Mouse (Mus musculus): ENCODE data around the gene Lrrc34.
A peak's percentile ranks its signal among the peaks of the same experiment; 100 is the strongest.

DNA sequence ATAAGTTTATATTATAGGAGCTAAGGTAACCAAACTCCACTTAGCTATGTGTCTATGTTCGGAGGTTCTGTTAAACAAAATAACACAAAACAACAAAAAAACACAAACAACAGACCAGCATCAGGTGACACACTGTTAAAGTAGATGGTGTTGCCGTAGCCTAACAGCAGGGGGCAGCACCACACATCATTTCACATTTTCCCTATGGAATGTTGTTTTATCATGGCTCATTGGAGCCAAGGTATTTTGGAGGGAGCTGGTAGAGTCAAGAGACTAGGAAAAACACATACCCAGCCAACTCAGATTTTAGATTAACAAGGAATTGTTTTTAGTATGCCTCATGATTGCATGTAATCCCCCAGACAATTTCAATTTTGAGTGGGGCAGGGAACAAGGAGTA, 48.7 kb upstream of the Lrrc34 start:
- TF ChIP-seq CTCF (IDR thresholded peaks at IDR 0.05; ENCODE audit: control insufficient read depth, insufficient read depth, insufficient read length) (peak; percentile 62), CEBPB (IDR thresholded peaks at IDR 0.05; ENCODE audit: low read depth) (no peak), MAX (IDR thresholded peaks at IDR 0.05) (no peak), FOSL1 (IDR thresholded peaks at IDR 0.05; ENCODE audit: insufficient read depth, low read length, poor library complexity, severe bottlenecking) (no peak), USF1 (IDR thresholded peaks at IDR 0.05; ENCODE audit: low read depth) (peak; percentile 62), MYOD1 (IDR thresholded peaks at IDR 0.05; ENCODE audit: control insufficient read depth, insufficient read length, low read depth) (no peak)
